Mouse (Mus musculus): ENCODE measurements at regions not wholly inside any gene's neighbourhood (a gene's known extent, or its start where the extent isn't known, plus 50 kb on each side); places are given as distances from the start of the nearest gene placed in this dataset.

DNA sequence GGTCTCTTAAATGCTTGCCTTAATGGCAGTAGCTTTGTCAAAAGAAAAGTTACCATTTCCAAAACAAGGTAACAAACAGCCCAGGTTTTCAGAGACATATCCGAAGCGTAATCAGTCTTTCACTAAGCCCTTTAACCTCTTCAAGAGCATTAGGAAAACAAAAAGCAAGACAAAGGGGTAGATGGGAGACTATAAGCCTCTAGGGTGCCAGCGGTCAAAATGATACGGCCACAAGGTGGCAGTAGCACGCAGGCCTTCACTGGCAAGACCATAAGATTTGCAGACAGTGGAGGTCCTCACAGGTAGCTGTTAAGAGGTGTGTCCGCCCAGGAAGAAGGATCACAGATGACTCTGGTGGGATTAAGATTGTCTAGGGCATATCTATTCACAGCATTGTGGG lies 618.4 kb upstream of the Tmem132c start:
- H3K36me3 ChIP-seq (replicated peaks; ENCODE audit: control insufficient read depth, insufficient read depth, low read length), result no peaks in the 10 kb centered on the region

GRCm38 (mm10) chr5:126629826-126630225 lies 611.8 kb upstream of the Tmem132c start:
- H3K9me3 ChIP-seq (replicated peaks; ENCODE audit: control insufficient read depth, low read length), result no peaks in the 10 kb centered on the region
- no peak overlapping the region for H3K4me2 ChIP-seq (ENCODE audit: low read depth, low read length)
- DNase-seq (ENCODE audit: low spot score) (no peak), ATAC-seq (ENCODE audit: insufficient read depth, low read depth) (no peak)
- H3K4me3 ChIP-seq (ENCODE audit: low read depth, low read length), result no peak overlapping the region
- no peaks in the 10 kb centered on the region for H3K27me3 ChIP-seq (ENCODE audit: control insufficient read depth, insufficient read depth, low read length)
- no peaks in the 10 kb centered on the region for H3K4me1 ChIP-seq (ENCODE audit: control insufficient read depth, insufficient read depth)
- TF ChIP-seq EP300 (IDR thresholded peaks at IDR 0.05; ENCODE audit: low read depth) (no peak), CTCF (IDR thresholded peaks at IDR 0.05; ENCODE audit: low read depth) (no peak)
- H3K27ac ChIP-seq (ENCODE audit: low read depth), result no peak overlapping the region
- H3K9ac ChIP-seq (replicated peaks; ENCODE audit: low read depth, low read length), result no peak overlapping the region
- 25% methylated on average over 2 of the region's 2 CpGs for WGBS
- H3K36me3 ChIP-seq (replicated peaks; ENCODE audit: control insufficient read depth, insufficient read depth, low read length), result no peaks in the 10 kb centered on the region

More for the DNA sequence above, 618.4 kb upstream of the Tmem132c start:
- WGBS, result 5% methylated on average over 6 of the region's 6 CpGs
- Histone ChIP-seq H3K9ac (replicated peaks; ENCODE audit: low read depth, low read length) (no peak overlapping the region), H3K4me1 (ENCODE audit: control insufficient read depth, insufficient read depth) (no peaks in the 10 kb centered on the region), H3K4me3 (ENCODE audit: low read depth, low read length) (no peak overlapping the region), H3K4me2 (ENCODE audit: low read depth, low read length) (no peak overlapping the region), H3K27ac (ENCODE audit: low read depth) (no peak overlapping the region), H3K27me3 (ENCODE audit: control insufficient read depth, insufficient read depth, low read length) (no peaks in the 10 kb centered on the region), H3K9me3 (replicated peaks; ENCODE audit: control insufficient read depth, low read length) (no peaks in the 10 kb centered on the region)
- no peak for ATAC-seq (ENCODE audit: insufficient read depth, low read depth)
- no peak for DNase-seq (ENCODE audit: low spot score)
- TF ChIP-seq CTCF (IDR thresholded peaks at IDR 0.05; ENCODE audit: low read depth), result peak; percentile 62
- no peak for TF ChIP-seq EP300 (IDR thresholded peaks at IDR 0.05; ENCODE audit: low read depth)

- WGBS, result 41% methylated on average over 7 of the region's 7 CpGs
- H3K27me3 ChIP-seq (ENCODE audit: control insufficient read depth, insufficient read depth, low read length), result no peaks in the 10 kb centered on the region
- no peaks in the 10 kb centered on the region for H3K4me1 ChIP-seq (ENCODE audit: control insufficient read depth, insufficient read depth)
- TF ChIP-seq CTCF (IDR thresholded peaks at IDR 0.05; ENCODE audit: low read depth), result no peak
- no peak for TF ChIP-seq EP300 (IDR thresholded peaks at IDR 0.05; ENCODE audit: low read depth)
- H3K9ac ChIP-seq (replicated peaks; ENCODE audit: low read depth, low read length), result no peak overlapping the region
- H3K4me3 ChIP-seq (ENCODE audit: low read depth, low read length), result no peak overlapping the region
- no peak overlapping the region for H3K27ac ChIP-seq (ENCODE audit: low read depth)
- no peak overlapping the region for H3K4me2 ChIP-seq (ENCODE audit: low read depth, low read length)
- ATAC-seq (ENCODE audit: insufficient read depth, low read depth) (no peak), DNase-seq (ENCODE audit: low spot score) (no peak)
- H3K9me3 ChIP-seq (replicated peaks; ENCODE audit: control insufficient read depth, low read length), result peaks cover 3% of the 10 kb centered on the region; the same call in 1 of the 2 replicates
- H3K36me3 ChIP-seq (replicated peaks; ENCODE audit: control insufficient read depth, insufficient read depth, low read length), result no peaks in the 10 kb centered on the region
Measured at GRCm38 (mm10) chr5:126650415-126650814, 591.2 kb upstream of the Tmem132c start.

DNA sequence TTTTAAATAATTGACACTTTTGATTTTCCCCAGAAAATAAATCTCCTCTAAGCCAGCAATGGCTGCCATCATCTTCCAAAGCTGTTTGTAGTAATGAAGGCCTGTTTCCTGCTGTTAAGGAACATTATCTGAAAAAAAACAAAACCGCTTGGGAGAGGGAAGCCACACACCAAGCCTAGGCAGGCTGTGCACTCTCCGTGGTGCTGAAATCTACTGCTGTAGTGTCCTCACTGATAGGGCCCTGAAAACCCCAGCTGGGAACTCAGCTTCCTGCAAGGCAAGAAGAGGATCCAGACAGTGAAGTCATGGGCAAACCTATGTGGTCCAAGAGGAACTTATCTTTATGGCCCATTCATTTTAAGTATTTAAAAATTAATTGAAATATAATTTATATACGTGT lies 590.2 kb upstream of the Tmem132c start:
- Histone ChIP-seq H3K4me3 (ENCODE audit: low read depth, low read length) (no peak overlapping the region), H3K9ac (replicated peaks; ENCODE audit: low read depth, low read length) (no peak overlapping the region), H3K9me3 (replicated peaks; ENCODE audit: control insufficient read depth, low read length) (no peaks in the 10 kb centered on the region), H3K27ac (ENCODE audit: low read depth) (no peak overlapping the region), H3K27me3 (ENCODE audit: control insufficient read depth, insufficient read depth, low read length) (no peaks in the 10 kb centered on the region), H3K36me3 (replicated peaks; ENCODE audit: control insufficient read depth, insufficient read depth, low read length) (no peaks in the 10 kb centered on the region), H3K4me1 (ENCODE audit: control insufficient read depth, insufficient read depth) (no peaks in the 10 kb centered on the region), H3K4me2 (ENCODE audit: low read depth, low read length) (no peak overlapping the region)
- DNase-seq (ENCODE audit: low spot score), result peak; percentile 63
- ATAC-seq (ENCODE audit: insufficient read depth, low read depth), result peak; percentile 47; the same call in 1 of the 2 replicates
- TF ChIP-seq EP300 (IDR thresholded peaks at IDR 0.05; ENCODE audit: low read depth) (no peak), CTCF (IDR thresholded peaks at IDR 0.05; ENCODE audit: low read depth) (no peak)
- 11% methylated on average over 3 of the region's 3 CpGs for WGBS

DNA sequence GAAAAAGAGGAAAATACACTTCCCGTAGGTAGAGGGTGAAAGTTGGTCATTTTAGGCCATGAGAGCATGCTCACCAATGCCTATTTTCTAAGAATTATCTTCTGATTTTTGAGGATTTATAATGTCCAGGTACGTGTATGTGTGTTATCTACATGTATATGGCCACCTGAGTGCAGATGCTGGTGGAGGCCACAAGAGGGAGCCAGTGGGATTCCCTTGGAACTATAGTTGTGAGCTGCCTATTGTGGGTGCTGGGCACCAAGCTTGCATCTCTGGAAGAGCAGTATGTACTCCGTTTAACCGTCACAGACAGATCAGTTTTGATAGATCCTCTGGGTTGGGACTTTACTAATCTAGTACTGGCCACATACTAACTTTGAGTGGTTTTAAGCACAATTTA lies 579.0 kb upstream of the Tmem132c start:
- H3K4me3 ChIP-seq (ENCODE audit: low read depth, low read length), result no peak overlapping the region
- no peaks in the 10 kb centered on the region for H3K4me1 ChIP-seq (ENCODE audit: control insufficient read depth, insufficient read depth)
- DNase-seq (ENCODE audit: low spot score) (no peak), ATAC-seq (ENCODE audit: insufficient read depth, low read depth) (no peak)
- no peak for TF ChIP-seq CTCF (IDR thresholded peaks at IDR 0.05; ENCODE audit: low read depth)
- no peaks in the 10 kb centered on the region for H3K36me3 ChIP-seq (replicated peaks; ENCODE audit: control insufficient read depth, insufficient read depth, low read length)
- no peaks in the 10 kb centered on the region for H3K9me3 ChIP-seq (replicated peaks; ENCODE audit: control insufficient read depth, low read length)
- H3K4me2 ChIP-seq (ENCODE audit: low read depth, low read length), result no peak overlapping the region
- WGBS, result 72% methylated on average over 4 of the region's 4 CpGs
- H3K27ac ChIP-seq (ENCODE audit: low read depth), result no peak overlapping the region
- no peaks in the 10 kb centered on the region for H3K27me3 ChIP-seq (ENCODE audit: control insufficient read depth, insufficient read depth, low read length)
- H3K9ac ChIP-seq (replicated peaks; ENCODE audit: low read depth, low read length), result no peak overlapping the region

DNA sequence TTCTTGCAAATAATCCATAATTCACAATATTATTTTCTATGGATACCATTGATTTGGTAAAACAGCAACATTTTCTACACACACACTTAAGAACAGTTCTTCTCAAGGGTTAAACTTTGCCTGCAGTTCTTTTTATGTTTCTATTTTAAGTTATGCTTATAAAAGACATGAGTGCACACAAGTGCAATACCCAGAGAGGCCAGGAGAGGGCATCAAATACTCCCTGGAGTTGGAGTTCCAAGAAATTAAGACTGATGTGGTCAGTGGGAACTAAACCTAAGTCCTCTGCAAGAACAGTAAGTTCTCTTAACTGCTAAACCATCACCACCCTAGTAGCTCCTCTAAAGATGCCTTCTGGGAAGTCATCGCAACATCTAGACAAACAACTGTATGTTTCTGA lies 570.5 kb upstream of the Tmem132c start:
- Histone ChIP-seq H3K4me3 (ENCODE audit: low read depth, low read length) (no peak overlapping the region), H3K4me2 (ENCODE audit: low read depth, low read length) (no peak overlapping the region), H3K27ac (ENCODE audit: low read depth) (no peak overlapping the region), H3K9me3 (replicated peaks; ENCODE audit: control insufficient read depth, low read length) (no peaks in the 10 kb centered on the region), H3K9ac (replicated peaks; ENCODE audit: low read depth, low read length) (no peak overlapping the region), H3K27me3 (ENCODE audit: control insufficient read depth, insufficient read depth, low read length) (no peaks in the 10 kb centered on the region), H3K36me3 (replicated peaks; ENCODE audit: control insufficient read depth, insufficient read depth, low read length) (no peaks in the 10 kb centered on the region), H3K4me1 (ENCODE audit: control insufficient read depth, insufficient read depth) (no peaks in the 10 kb centered on the region)
- WGBS, result 69% methylated on average over 1 of the region's 1 CpGs
- TF ChIP-seq CTCF (IDR thresholded peaks at IDR 0.05; ENCODE audit: low read depth), result peak; percentile 32
- no peak for TF ChIP-seq EP300 (IDR thresholded peaks at IDR 0.05; ENCODE audit: low read depth)
- ATAC-seq (ENCODE audit: insufficient read depth, low read depth) (no peak), DNase-seq (ENCODE audit: low spot score) (no peak)
